Mouse (Mus musculus) stomach, postnatal 0 days (tissue): ENCODE data around the gene Stk11. TPM values are rescaled to one million over a fixed set of nuclear protein-coding genes. Genes with fewer than 3 reads are reported as not detected.
A peak's percentile ranks its signal among the peaks of the same experiment; 100 is the strongest.

ENCODE experiments used
- ATAC-seq: fragments of 200-750 bp; cut with Nextera tagmentation; 2 replicates; pipeline ENCODE4 v1.8.0; 2017; ENCODE audit not compliant: low FRiP score, low TSS enrichment
- DNase-seq: peaks from one replicate; pipeline ENCODE4 v3.0.0-alpha.2; 2016; ENCODE audit warnings: low spot score
- H3K27ac ChIP-seq: fragments of 300-500 bp; sonication (generic); replicated peaks from 2 replicates; pipeline ENCODE4 v1.5.1; 2014; ENCODE audit warnings: mild to moderate bottlenecking, control low read depth
- H3K27me3 ChIP-seq: fragments of 300-500 bp; sonication (generic); 2 replicates; pipeline ENCODE4 v1.6.1; 2014; ENCODE audit warnings: low read length; ENCODE audit not compliant: control insufficient read depth, insufficient read depth
- H3K36me3 ChIP-seq: fragments of 300-500 bp; sonication (generic); 2 replicates; pipeline ENCODE4 v1.6.1; 2014; ENCODE audit warnings: low read length, mixed read lengths; ENCODE audit not compliant: control insufficient read depth, insufficient read depth
- H3K4me1 ChIP-seq: fragments of 300-500 bp; sonication (generic); replicated peaks from 2 replicates; pipeline ENCODE4 v1.6.1; 2014; ENCODE audit warnings: antibody characterized with exemption; ENCODE audit not compliant: control insufficient read depth, insufficient read depth
- H3K4me2 ChIP-seq: fragments of 300-500 bp; sonication (generic); replicated peaks from 2 replicates; pipeline ENCODE4 v1.6.1; 2014; ENCODE audit warnings: low read depth, mild to moderate bottlenecking, control low read depth, moderate library complexity
- H3K4me3 ChIP-seq: fragments of 300-500 bp; sonication (generic); 2 replicates; pipeline ENCODE4 v1.5.1; 2014; ENCODE audit warnings: low read depth, low read length, control low read depth
- H3K9ac ChIP-seq: fragments of 300-500 bp; sonication (generic); 2 replicates; pipeline ENCODE4 v1.6.1; 2014; ENCODE audit warnings: mild to moderate bottlenecking, low read length, control low read depth, mixed read lengths
- H3K9me3 ChIP-seq: fragments of 300-500 bp; sonication (generic); 2 replicates; pipeline ENCODE4 v1.6.1; 2016; ENCODE audit warnings: low read length; ENCODE audit not compliant: control insufficient read depth
- CTCF ChIP-seq: IDR thresholded peaks from 2 replicates; pipeline ENCODE4 v1.5.1; 2016; ENCODE audit warnings: antibody characterized with exemption, low read depth, mild to moderate bottlenecking, moderate library complexity
- EP300 ChIP-seq: optimal IDR thresholded peaks from 2 replicates; pipeline ENCODE3; 2016; ENCODE audit warnings: antibody characterized with exemption
- WGBS: fragments of 180-500 bp; shearing (Covaris S2); extraction: QIAGEN DNeasy Blood & Tissue Kit; methylation state at CpG from one replicate; pipeline ENCODE4 v1.1.7; 2014; 5-methylcytosine and 5-hydroxymethylcytosine counted together
- polyA plus RNA-seq: library from polyadenylated mRNA; unstranded; fragments of >200 nt; fragmentation: Nextera tagmentation; extraction: Ambion mirVana; gene quantifications from 2 replicates; pipeline ENCODE4 v1.2.1, GENCODE M21; 2015

Gene Stk11
- polyA plus RNA-seq, 1 experiment from 2014 or later: 10.3 TPM

DNA sequence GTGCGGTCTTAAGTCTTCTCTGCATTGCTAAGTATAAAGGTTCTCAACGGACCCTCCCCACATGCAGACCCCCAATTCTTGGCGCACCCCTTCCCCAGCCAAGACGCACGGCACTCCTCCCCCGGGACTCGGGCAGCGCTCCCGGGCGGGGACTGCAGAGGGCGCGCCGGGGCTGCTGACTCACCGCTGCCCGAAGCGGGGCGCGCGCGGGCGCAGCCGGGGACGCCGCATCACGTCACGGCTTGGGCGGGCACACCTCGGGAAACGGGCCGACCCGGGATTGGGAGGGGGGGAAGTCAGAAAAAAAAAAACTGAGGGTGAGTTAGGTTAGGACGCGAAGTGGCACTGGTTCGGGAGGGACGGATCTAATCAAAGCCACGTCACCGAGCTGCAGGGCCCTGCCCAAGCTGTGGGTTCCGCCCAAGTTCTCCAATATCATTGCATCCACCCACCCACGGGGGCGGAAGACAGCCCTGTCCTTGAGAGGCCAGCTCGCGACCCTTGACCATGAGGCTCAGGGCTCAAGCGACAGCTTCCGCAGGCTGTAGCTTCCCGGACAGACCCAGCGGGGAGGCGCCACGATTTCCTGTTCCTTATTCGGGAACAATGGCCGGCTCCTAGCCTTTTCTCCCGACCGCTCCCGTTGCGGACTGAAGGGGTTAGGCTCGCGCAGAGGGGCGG lies 33.1 kb downstream of the Stk11 start:
- peak overlapping the region; percentile 83 for H3K9ac ChIP-seq
- peak overlapping the region; percentile 93 for H3K4me3 ChIP-seq
- peak; percentile 97 for DNase-seq
- peak; percentile 68 for TF ChIP-seq CTCF
- peak; percentile 14 for TF ChIP-seq EP300
- H3K27me3 ChIP-seq: no peaks in the 10 kb centered on the region
- peaks cover 12% of the 10 kb centered on the region for H3K36me3 ChIP-seq
- H3K27ac ChIP-seq: peak overlapping the region; percentile 99
- WGBS: under 1% methylated on average over 50 of the region's 57 CpGs
- peaks cover 22% of the 10 kb centered on the region for H3K4me1 ChIP-seq
- H3K4me2 ChIP-seq: peak overlapping the region; percentile 64
- H3K9me3 ChIP-seq: no peaks in the 10 kb centered on the region
- ATAC-seq: peak; percentile 63

GRCm38 (mm10) chr10:80149291-80150225 lies 34.0 kb downstream of the Stk11 start:
- Histone ChIP-seq H3K27ac (peak overlapping the region; percentile 99), H3K4me1 (peaks cover 22% of the 10 kb centered on the region), H3K9ac (peak overlapping the region; percentile 93), H3K36me3 (peaks cover 16% of the 10 kb centered on the region), H3K27me3 (no peaks in the 10 kb centered on the region), H3K4me3 (peak overlapping the region; percentile 93), H3K9me3 (no peaks in the 10 kb centered on the region), H3K4me2 (peak overlapping the region; percentile 92)
- TF ChIP-seq EP300 (no peak), CTCF (no peak)
- WGBS: under 1% methylated on average over 70 of the region's 88 CpGs
- ATAC-seq (peak; percentile 78), DNase-seq (peak; percentile 98)

DNA sequence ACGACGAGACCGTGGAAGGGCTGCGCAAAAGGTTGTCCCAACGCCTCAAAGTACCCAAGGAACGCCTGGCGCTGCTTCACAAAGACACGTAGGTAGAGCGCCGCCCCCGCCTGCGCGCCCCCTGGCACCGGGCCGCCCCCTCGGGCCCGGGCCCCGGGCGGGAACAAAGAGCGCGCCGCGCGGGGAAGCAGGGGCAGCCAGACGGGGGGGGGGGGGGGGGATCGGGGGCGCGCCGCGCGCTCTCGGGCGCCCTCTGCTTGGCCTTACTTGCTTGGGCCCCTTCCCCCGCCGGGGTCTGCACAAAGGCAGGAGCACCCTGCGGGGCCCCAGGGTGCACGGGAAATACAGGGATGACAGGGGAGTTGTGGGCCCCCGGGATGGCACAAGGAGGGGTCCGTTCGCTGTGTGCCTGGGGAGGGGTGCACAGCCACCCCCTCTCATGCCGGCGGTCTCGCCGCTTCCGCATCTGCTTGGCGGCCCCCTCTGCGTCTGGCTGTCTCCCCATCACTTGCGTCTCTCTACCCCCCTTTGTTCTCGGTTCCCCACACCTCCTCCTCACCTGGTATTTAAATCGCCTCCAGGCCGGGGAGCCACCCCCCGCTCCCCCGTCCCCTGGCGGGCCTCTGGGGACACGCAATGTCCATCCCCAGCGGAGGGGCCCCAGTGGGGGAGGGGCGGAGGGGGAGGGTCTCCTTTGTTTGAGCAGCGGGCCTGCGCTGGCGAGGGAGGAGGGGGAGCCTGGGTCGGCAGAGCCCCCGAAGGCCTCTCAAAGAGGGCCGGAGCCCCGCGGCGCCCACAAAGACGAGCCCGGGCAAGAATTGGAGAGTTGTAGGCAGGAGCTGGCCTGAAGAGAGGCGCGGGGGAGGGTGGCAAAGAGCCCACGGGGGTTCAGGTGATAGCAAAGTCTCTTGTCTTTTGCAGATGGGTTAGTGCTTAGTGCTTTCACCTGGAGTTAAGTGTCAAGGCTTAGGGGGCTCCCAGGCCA lies 34.9 kb downstream of the Stk11 start:
- peak overlapping the region; percentile 99 for H3K27ac ChIP-seq
- peaks cover 22% of the 10 kb centered on the region for H3K36me3 ChIP-seq
- H3K9ac ChIP-seq: peak overlapping the region; percentile 93
- no peaks in the 10 kb centered on the region for H3K27me3 ChIP-seq
- 1% methylated on average over 46 of the region's 71 CpGs for WGBS
- no peaks in the 10 kb centered on the region for H3K9me3 ChIP-seq
- ATAC-seq (no peak), DNase-seq (peak; percentile 79)
- TF ChIP-seq CTCF (no peak), EP300 (no peak)
- peaks cover 24% of the 10 kb centered on the region for H3K4me1 ChIP-seq
- H3K4me3 ChIP-seq: peak overlapping the region; percentile 93
- peak overlapping the region; percentile 92 for H3K4me2 ChIP-seq

DNA sequence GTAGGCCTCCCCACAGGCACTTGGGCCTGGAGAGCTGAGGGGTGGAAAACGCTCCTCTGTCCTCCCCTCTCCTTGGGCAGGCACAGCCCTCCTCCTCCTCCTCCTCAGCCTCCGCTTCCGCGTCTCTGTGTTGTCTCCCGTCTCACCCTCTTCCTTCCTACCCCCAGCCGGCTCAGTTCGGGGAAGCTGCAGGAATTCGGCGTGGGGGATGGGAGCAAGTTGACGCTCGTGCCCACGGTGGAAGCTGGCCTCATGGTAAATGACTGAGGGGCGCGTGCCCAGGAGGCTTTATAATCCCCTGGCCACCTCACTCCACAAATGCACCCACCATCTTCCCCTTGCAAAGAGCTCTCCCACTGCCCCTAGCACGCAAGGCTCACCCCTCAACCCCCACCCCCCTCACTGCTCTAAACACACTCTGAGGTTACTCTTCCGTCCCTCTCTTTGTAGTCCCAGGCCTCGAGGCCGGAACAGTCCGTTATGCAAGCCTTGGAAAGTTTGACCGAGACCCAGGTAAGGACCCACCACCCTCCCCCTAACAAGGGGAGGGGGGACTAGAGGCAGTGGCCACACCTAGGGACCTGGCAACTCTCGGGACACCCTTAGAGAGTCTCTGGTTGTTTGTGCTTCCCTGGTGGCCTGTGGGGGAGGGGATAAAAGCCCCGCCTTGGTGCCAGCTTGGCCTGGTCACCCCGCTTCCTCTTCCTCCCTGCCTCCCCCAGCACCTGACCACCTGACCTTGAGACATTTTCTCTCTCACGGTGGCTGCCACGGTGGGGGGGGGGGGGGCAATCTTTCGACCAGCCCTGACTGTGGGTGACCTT lies 35.8 kb downstream of the Stk11 start:
- Histone ChIP-seq H3K27me3 (no peaks in the 10 kb centered on the region), H3K4me2 (peak overlapping the region; percentile 92), H3K9me3 (no peaks in the 10 kb centered on the region), H3K4me1 (peaks cover 22% of the 10 kb centered on the region), H3K36me3 (peaks cover 29% of the 10 kb centered on the region), H3K4me3 (peak overlapping the region; percentile 93), H3K9ac (peak overlapping the region; percentile 93), H3K27ac (peak overlapping the region; percentile 99)
- 2% methylated on average over 26 of the region's 26 CpGs for WGBS
- ATAC-seq (no peak), DNase-seq (peak; percentile 77)
- TF ChIP-seq EP300 (no peak), CTCF (no peak)
